ENCODE assay signal across 16 mouse cellular contexts in the genomic region with DNA sequence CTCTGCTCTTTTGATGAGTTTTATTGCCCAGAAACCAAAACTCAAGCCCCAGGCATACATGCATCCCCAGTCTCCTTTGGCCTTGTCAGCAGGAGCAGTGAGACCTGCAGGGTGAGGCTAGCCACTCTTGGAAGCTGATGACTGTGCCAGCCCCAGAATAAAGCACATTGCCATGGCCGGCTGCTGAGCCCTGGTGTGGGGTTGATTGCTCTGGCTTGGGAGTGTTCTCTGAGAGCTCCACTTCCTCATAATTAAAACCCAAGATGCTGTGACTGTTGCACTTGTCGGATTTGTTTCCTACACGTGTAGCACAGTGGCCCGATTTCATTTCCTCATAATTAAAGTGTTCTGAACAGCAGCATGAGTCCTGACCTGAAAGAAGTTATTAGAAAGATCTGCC.
"Had no signal": no experiment of that assay in that cellular context is flagged by ENCODE, and none has a peak within 500 bp of the region (broad histone marks: within the 10 kb centered on the region; RNA-seq: fewer than 3 reads in every experiment).

No protein-coding gene starts in this region.

- H3K27me3 ChIP-seq: limb, embryonic 12.5 days; liver, embryonic 13.5 days; lung, embryonic 15.5 days; neural tube, embryonic 13.5 days; stomach, embryonic 15.5 days had no signal

- DNase-seq: kidney, postnatal 10 days; kidney, postnatal 4 days; liver; liver, embryonic 13.5 days; liver, postnatal 0 days; lung, postnatal 14 days; midbrain, embryonic 14.5 days; retina, postnatal 1 day; right cerebral cortex, postnatal 4 days; thymus, postnatal 36 days had no signal

- ATAC-seq: liver, postnatal 0 days had no signal

- H3K4me1 ChIP-seq: limb, embryonic 12.5 days; liver, embryonic 13.5 days; lung, embryonic 15.5 days; neural tube, embryonic 13.5 days; stomach, embryonic 15.5 days had no signal

- H3K4me3 ChIP-seq: layer of hippocampus, adult 2 months; limb, embryonic 12.5 days; liver, embryonic 13.5 days; lung, embryonic 15.5 days; neural tube, embryonic 13.5 days; stomach, embryonic 15.5 days had no signal

- H3K36me3 ChIP-seq: limb, embryonic 12.5 days; liver, embryonic 13.5 days; lung, embryonic 15.5 days; neural tube, embryonic 13.5 days; stomach, embryonic 15.5 days had no signal

- H3K27ac ChIP-seq: layer of hippocampus, adult 2 months; limb, embryonic 12.5 days; liver, embryonic 13.5 days; lung, embryonic 15.5 days; macrophage; neural tube, embryonic 13.5 days; stomach, embryonic 15.5 days had no signal
